Mouse (Mus musculus) heart, embryonic 10.5 days (tissue): ENCODE measurements around the gene Catsperg1. TPM values are rescaled to one million over a fixed set of nuclear protein-coding genes. Genes with fewer than 3 reads are reported as not detected.
A peak's percentile ranks its signal among the peaks of the same experiment; 100 is the strongest.

Source experiments
- DNase-seq: peaks from one replicate; pipeline ENCODE4 v3.0.0-alpha.2; 2017; ENCODE audit warnings: low spot score
- H3K27ac ChIP-seq: fragments of 300-500 bp; sonication (generic); 2 replicates; pipeline ENCODE4 v1.5.1; 2016; ENCODE audit warnings: mild to moderate bottlenecking
- H3K27me3 ChIP-seq: fragments of 300-500 bp; sonication (generic); 2 replicates; pipeline ENCODE4 v1.6.1; 2016; ENCODE audit warnings: mild to moderate bottlenecking; ENCODE audit not compliant: poor library complexity, insufficient read depth, severe bottlenecking
- H3K36me3 ChIP-seq: fragments of 300-500 bp; sonication (generic); 2 replicates; pipeline ENCODE4 v1.6.1; 2016; ENCODE audit warnings: mild to moderate bottlenecking, moderate library complexity
- H3K4me1 ChIP-seq: fragments of 300-500 bp; sonication (generic); 2 replicates; pipeline ENCODE4 v1.6.1; 2016; ENCODE audit warnings: mild to moderate bottlenecking
- H3K4me3 ChIP-seq: fragments of 300-500 bp; sonication (generic); 2 replicates; pipeline ENCODE4 v1.5.1; 2016; ENCODE audit warnings: mild to moderate bottlenecking, moderate library complexity
- H3K9me3 ChIP-seq: fragments of 300-500 bp; sonication (generic); 2 replicates; pipeline ENCODE4 v1.6.1; 2016; ENCODE audit warnings: mild to moderate bottlenecking, moderate library complexity
- whole genome bisulfite sequencing: fragments of 180-500 bp; shearing (Covaris S2); methylation state at CpG from one replicate; pipeline ENCODE4 v1.1.7; 2016; 5-methylcytosine and 5-hydroxymethylcytosine counted together
- polyA plus RNA-seq: library from polyadenylated mRNA; unstranded; fragments of >200 nt; fragmentation: Nextera tagmentation; extraction: Ambion mirVana; gene quantifications from 2 replicates; pipeline ENCODE4 v1.2.1, GENCODE M21; 2016

The Catsperg1 gene
- polyA plus RNA-seq, 1 experiment from 2014 or later = 0.59 TPM

- under 1% methylated on average over 62 of the region's 62 CpGs for WGBS
- Histone ChIP-seq H3K27me3 (peaks cover 1% of the 10 kb centered on the region; the same call in 1 of the 2 replicates), H3K4me1 (peaks cover 11% of the 10 kb centered on the region), H3K36me3 (peaks cover 25% of the 10 kb centered on the region), H3K4me3 (peak within 1 kb of the TSS; percentile 79), H3K9me3 (no peaks in the 10 kb centered on the region), H3K27ac (peak within 1 kb of the TSS; percentile 90)
- peak; percentile 99 for DNase-seq
Observed at GRCm38 (mm10) chr7:29180077-29180853, 33.6 kb downstream of the Catsperg1 start, which contains the start of gene Psmd8. Gene Psmd8, minus strand, starts transcription at chr7:29180701.

DNA sequence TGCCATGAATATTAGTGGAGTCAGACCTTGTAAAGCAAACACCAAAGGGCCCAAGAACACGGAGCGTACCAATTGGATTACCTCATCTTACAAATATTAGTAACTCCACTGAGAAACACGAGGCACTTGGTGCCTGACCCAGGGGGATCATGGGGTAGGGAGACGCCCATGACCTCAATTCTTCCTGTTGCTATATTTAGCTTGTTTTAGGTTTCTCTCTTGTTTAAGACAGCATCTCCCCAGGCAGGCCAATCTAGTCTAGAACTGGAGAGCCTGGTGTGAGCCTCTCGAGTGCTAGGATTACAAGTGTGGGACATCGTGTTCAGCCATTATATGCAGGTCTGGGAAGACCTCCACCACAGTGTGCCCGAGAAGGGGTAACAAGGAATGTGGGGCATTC lies 34.5 kb downstream of the Catsperg1 start:
- Histone ChIP-seq H3K36me3 (peaks cover 35% of the 10 kb centered on the region), H3K4me3 (peak overlapping the region; percentile 79), H3K4me1 (peaks cover 11% of the 10 kb centered on the region), H3K27me3 (peaks cover 11% of the 10 kb centered on the region), H3K9me3 (no peaks in the 10 kb centered on the region), H3K27ac (peak overlapping the region; percentile 90)
- no peak for DNase-seq
- WGBS = 39% methylated on average over 7 of the region's 7 CpGs

DNA sequence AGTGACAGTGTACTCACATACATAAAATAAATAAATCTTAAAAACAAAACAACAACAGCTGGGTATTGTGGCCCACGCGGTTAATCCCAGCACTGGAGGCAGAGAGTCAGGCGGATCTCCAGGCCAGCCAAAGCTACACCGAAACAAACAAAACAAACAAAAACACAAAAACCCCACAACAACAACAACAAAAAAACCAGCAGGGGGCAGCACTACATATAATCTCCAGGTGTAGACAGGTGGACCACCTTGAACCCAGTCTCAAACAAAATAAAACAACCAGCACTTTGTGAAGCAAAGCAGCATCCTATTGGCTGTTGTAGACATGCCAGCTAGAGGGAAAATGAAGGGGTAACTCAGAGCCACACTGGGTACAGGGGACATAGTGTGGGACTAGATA lies 35.7 kb downstream of the Catsperg1 start:
- no peak for DNase-seq
- Histone ChIP-seq H3K4me1 (peaks cover 11% of the 10 kb centered on the region), H3K36me3 (peaks cover 47% of the 10 kb centered on the region), H3K4me3 (no peak overlapping the region), H3K27ac (no peak overlapping the region), H3K9me3 (no peaks in the 10 kb centered on the region), H3K27me3 (peaks cover 23% of the 10 kb centered on the region)
- 91% methylated on average over 4 of the region's 4 CpGs for WGBS

- Histone ChIP-seq H3K9me3 (no peaks in the 10 kb centered on the region), H3K36me3 (peaks cover 49% of the 10 kb centered on the region), H3K4me3 (peak overlapping the region; percentile 82), H3K4me1 (peaks cover 54% of the 10 kb centered on the region), H3K27ac (0 out of 2 replicates have a peak overlapping the region, but pooled peaks have one; percentile 3), H3K27me3 (peaks cover 64% of the 10 kb centered on the region)
- 28% methylated on average over 32 of the region's 32 CpGs for WGBS
- no peak for DNase-seq
Observed at GRCm38 (mm10) chr7:29172390-29173016, 41.3 kb downstream of the Catsperg1 start.

GRCm38 (mm10) chr7:29171562-29172097 lies 42.2 kb downstream of the Catsperg1 start:
- no peaks in the 10 kb centered on the region for H3K9me3 ChIP-seq
- peaks cover 54% of the 10 kb centered on the region for H3K4me1 ChIP-seq
- peaks cover 71% of the 10 kb centered on the region for H3K27me3 ChIP-seq
- peak overlapping the region; percentile 82 for H3K4me3 ChIP-seq
- H3K27ac ChIP-seq = no peak overlapping the region
- 6% methylated on average over 34 of the region's 34 CpGs for WGBS
- DNase-seq = no peak
- H3K36me3 ChIP-seq = peaks cover 44% of the 10 kb centered on the region

- H3K4me3 ChIP-seq = peak overlapping the region; percentile 82
- no peak for DNase-seq
- H3K27ac ChIP-seq = no peak overlapping the region
- peaks cover 37% of the 10 kb centered on the region for H3K36me3 ChIP-seq
- H3K27me3 ChIP-seq = peaks cover 71% of the 10 kb centered on the region
- no peaks in the 10 kb centered on the region for H3K9me3 ChIP-seq
- H3K4me1 ChIP-seq = peaks cover 54% of the 10 kb centered on the region
- 2% methylated on average over 43 of the region's 43 CpGs for WGBS
Observed at GRCm38 (mm10) chr7:29170755-29171561, 42.9 kb downstream of the Catsperg1 start.

GRCm38 (mm10) chr7:29170066-29170754 lies 43.6 kb downstream of the Catsperg1 start, which contains the start of the genes Ggn and Spred3:
Gene Ggn, plus strand, starts transcription at chr7:29170210.
Gene Spred3, minus strand, starts transcription at chr7:29170411.
- WGBS = 1% methylated on average over 30 of the region's 30 CpGs
- no peaks in the 10 kb centered on the region for H3K9me3 ChIP-seq
- peak within 1 kb of the TSS; percentile 82 for H3K4me3 ChIP-seq
- H3K36me3 ChIP-seq = peaks cover 29% of the 10 kb centered on the region
- peak; percentile 87 for DNase-seq
- H3K27ac ChIP-seq = peak within 1 kb of the TSS; percentile 90
- H3K27me3 ChIP-seq = peaks cover 69% of the 10 kb centered on the region
- H3K4me1 ChIP-seq = peaks cover 54% of the 10 kb centered on the region

GRCm38 (mm10) chr7:29169231-29170065 lies 44.4 kb downstream of the Catsperg1 start:
- peak overlapping the region; percentile 90 for H3K27ac ChIP-seq
- H3K36me3 ChIP-seq = peaks cover 22% of the 10 kb centered on the region
- DNase-seq = peak; percentile 92
- H3K4me3 ChIP-seq = peak overlapping the region; percentile 82
- under 1% methylated on average over 32 of the region's 39 CpGs for WGBS
- H3K9me3 ChIP-seq = no peaks in the 10 kb centered on the region
- peaks cover 54% of the 10 kb centered on the region for H3K4me1 ChIP-seq
- H3K27me3 ChIP-seq = peaks cover 61% of the 10 kb centered on the region

GRCm38 (mm10) chr7:29168791-29169230 lies 45.0 kb downstream of the Catsperg1 start:
- Histone ChIP-seq H3K27ac (peak overlapping the region; percentile 90), H3K4me1 (peaks cover 54% of the 10 kb centered on the region), H3K36me3 (peaks cover 15% of the 10 kb centered on the region), H3K4me3 (peak overlapping the region; percentile 82), H3K9me3 (no peaks in the 10 kb centered on the region), H3K27me3 (peaks cover 55% of the 10 kb centered on the region)
- under 1% methylated on average over 14 of the region's 14 CpGs for WGBS
- no peak for DNase-seq

DNA sequence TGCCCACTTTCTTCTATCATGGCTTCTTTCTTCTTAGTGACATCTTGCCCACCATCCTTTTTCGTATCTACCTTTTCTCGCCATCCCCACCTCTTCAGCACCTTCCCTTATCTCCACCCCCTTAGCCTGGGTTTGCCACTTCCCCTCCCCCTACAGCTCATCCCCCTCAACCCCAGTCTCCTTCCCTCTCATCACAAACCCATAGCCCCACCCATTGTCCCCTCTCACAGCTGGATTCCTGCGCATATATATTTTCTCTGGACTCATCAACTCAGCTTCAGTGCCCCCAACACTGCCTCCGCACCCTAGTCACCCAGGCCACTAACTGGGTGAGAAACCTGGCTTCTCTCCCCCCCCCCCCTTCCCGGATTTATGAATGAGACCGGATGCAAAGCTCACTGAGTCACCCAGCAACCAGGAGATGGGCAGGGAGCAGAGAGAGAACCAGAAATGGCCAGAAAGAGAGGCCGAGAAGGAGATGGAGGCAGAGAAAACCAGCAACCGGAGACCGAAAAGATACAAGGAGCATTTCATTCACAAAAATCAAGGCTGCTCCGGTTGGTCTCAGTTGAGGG lies 45.6 kb downstream of the Catsperg1 start:
- Histone ChIP-seq H3K4me1 (peaks cover 55% of the 10 kb centered on the region), H3K27me3 (peaks cover 49% of the 10 kb centered on the region), H3K36me3 (peaks cover 9% of the 10 kb centered on the region), H3K9me3 (no peaks in the 10 kb centered on the region), H3K4me3 (peak overlapping the region; percentile 82), H3K27ac (peak overlapping the region; percentile 90; the same call in 1 of the 2 replicates)
- WGBS = 3% methylated on average over 10 of the region's 10 CpGs
- no peak for DNase-seq

DNA sequence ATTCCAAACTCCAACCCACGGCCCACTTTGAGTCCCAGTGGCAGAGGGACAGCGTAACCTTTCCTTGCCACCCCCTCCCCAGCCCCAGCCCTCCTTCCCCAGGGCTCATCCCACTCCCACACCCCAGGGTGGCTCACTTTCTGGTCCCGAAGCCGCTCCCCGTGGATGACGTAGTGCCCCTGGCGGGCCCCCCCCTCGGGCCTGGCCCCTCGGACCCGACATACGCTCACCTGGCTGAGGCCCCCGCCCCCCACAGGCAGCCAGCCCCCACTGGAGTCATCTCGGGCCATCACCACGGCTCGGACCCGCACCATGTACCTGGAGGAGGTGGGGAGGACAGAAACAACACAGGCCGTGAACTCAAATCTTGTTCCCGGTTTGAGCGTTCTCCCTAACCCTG lies 46.2 kb downstream of the Catsperg1 start:
- no peak for DNase-seq

More for the DNA sequence above, 46.2 kb downstream of the Catsperg1 start:
- peaks cover 57% of the 10 kb centered on the region for H3K4me1 ChIP-seq
- H3K27ac ChIP-seq = no peak overlapping the region
- WGBS = 11% methylated on average over 19 of the region's 19 CpGs
- peaks cover 4% of the 10 kb centered on the region; the same call in 1 of the 2 replicates for H3K36me3 ChIP-seq
- H3K27me3 ChIP-seq = peaks cover 43% of the 10 kb centered on the region
- H3K4me3 ChIP-seq = peak overlapping the region; percentile 82; the same call in 1 of the 2 replicates
- H3K9me3 ChIP-seq = no peaks in the 10 kb centered on the region
